Mouse (Mus musculus) cerebellum, adult 2 months (tissue): ENCODE measurements around the gene Duxbl2. TPM values are rescaled to one million over a fixed set of nuclear protein-coding genes. Genes with fewer than 3 reads are reported as not detected.
"Not testable (repeated sequence)": the region's sequence is repeated elsewhere in the genome, so short reads cannot be mapped to it uniquely, and the experiment has no call there.

ENCODE experiments used
- DNase-seq, 2 experiments: peaks; one replicate each; pipeline ENCODE4 v3.0.0; 2021
- H3K27ac ChIP-seq: fragments of 200-500 bp; 2 replicates; pipeline ENCODE4 v1.5.1; 2012; ENCODE audit warnings: low read length, control low read depth, inconsistent platforms; ENCODE audit not compliant: insufficient read depth
- H3K27me3 ChIP-seq: fragments of 200-500 bp; 2 replicates; pipeline ENCODE4 v1.6.1; 2012; ENCODE audit warnings: inconsistent platforms, mild to moderate bottlenecking, low read length, moderate library complexity; ENCODE audit not compliant: control insufficient read depth, insufficient read depth
- H3K4me1 ChIP-seq: fragments of 200-500 bp; 2 replicates; pipeline ENCODE4 v1.6.1; 2011; ENCODE audit warnings: low read length; ENCODE audit not compliant: control insufficient read depth, insufficient read depth
- H3K4me3 ChIP-seq: fragments of 200-500 bp; replicated peaks from 2 replicates; pipeline ENCODE3; 2011; ENCODE audit warnings: mild to moderate bottlenecking, low read depth, low read length, control low read depth; ENCODE audit not compliant: insufficient read depth
- WGBS: fragments of 180-500 bp; shearing (Covaris S2); methylation state at CpG from one replicate; pipeline ENCODE4 v1.1.7; 2018; 5-methylcytosine and 5-hydroxymethylcytosine counted together
- polyA plus RNA-seq: library from polyadenylated mRNA; depleted of rRNA; stranded (reverse); fragments of >200 nt; gene quantifications from 2 replicates; pipeline ENCODE4 v1.2.3, GENCODE M21; 2012; rRNA removed

Gene Duxbl2
- polyA plus RNA-seq, 1 experiment = not detected

GRCm38 (mm10) chr14:26175028-26175427 lies 56.9 kb downstream of the Duxbl2 start:
- not testable (repeated sequence) for H3K4me1 ChIP-seq, H3K4me3 ChIP-seq, H3K27me3 ChIP-seq, H3K27ac ChIP-seq, DNase-seq
- no CpG with 5 or more reads among the region's 6 CpGs for WGBS

Other genes with a start within 250 kb of the Duxbl2 start
- 0.27 TPM in 1 of 2 replicates, not detected in the other for gene Plac9a, start 215.2 kb upstream of the Duxbl2 start, polyA plus RNA-seq
- 2.0 and 2.6 TPM in 2 replicates for gene Tmem254a, start 190.7 kb upstream of the Duxbl2 start, polyA plus RNA-seq
- 0.15 TPM in 1 of 2 replicates, not detected in the other for gene Cphx1, start 180.0 kb upstream of the Duxbl2 start, polyA plus RNA-seq
- 1.2 and 1.6 TPM in 2 replicates for gene Duxbl1, start 139.8 kb upstream of the Duxbl2 start, polyA plus RNA-seq
- gene Gm9780, start 75.6 kb upstream of the Duxbl2 start, polyA plus RNA-seq = 1.5 and 5.1 TPM in 2 replicates
- 0.13 and 3.7 TPM in 2 replicates for gene Tmem254c, start 51.0 kb upstream of the Duxbl2 start, polyA plus RNA-seq
- not detected in 2 replicates for gene Cphx2, start 36.8 kb upstream of the Duxbl2 start, polyA plus RNA-seq
- not detected in 2 replicates for gene Cphx3, start 36.1 kb upstream of the Duxbl2 start, polyA plus RNA-seq
- 2.3 and 3.7 TPM in 2 replicates for gene Plac9b, start 64.1 kb downstream of the Duxbl2 start, polyA plus RNA-seq
- 15.1 and 19.6 TPM in 2 replicates for gene Tmem254b, start 88.7 kb downstream of the Duxbl2 start, polyA plus RNA-seq
- 0.28 and 0.70 TPM in 2 replicates for gene Duxbl3, start 139.6 kb downstream of the Duxbl2 start, polyA plus RNA-seq